Mouse (Mus musculus) forebrain, postnatal 0 days (tissue): ENCODE results near the gene Obp2b. TPM values are rescaled to one million over a fixed set of nuclear protein-coding genes. Genes with fewer than 3 reads are reported as not detected.
"Not testable (repeated sequence)": the region's sequence is repeated elsewhere in the genome, so short reads cannot be mapped to it uniquely, and the experiment has no call there.

Experiments used
- ATAC-seq: fragments of 200-750 bp; cut with Nextera tagmentation; 2 replicates; pipeline ENCODE4 v1.8.0; 2017; ENCODE audit warnings: mild to moderate bottlenecking, moderate library complexity
- DNase-seq: peaks from one replicate; pipeline ENCODE4 v3.0.0-alpha.2; 2015
- H3K27ac ChIP-seq: fragments of 300-500 bp; sonication (generic); 2 replicates; pipeline ENCODE4 v1.5.1; 2014; ENCODE audit warnings: low read depth, mild to moderate bottlenecking, antibody characterized with exemption, low read length, moderate library complexity, mixed read lengths
- H3K27me3 ChIP-seq: fragments of 300-500 bp; sonication (generic); 2 replicates; pipeline ENCODE4 v1.6.1; 2014; ENCODE audit warnings: mild to moderate bottlenecking, low read length, mixed read lengths; ENCODE audit not compliant: insufficient read depth
- H3K36me3 ChIP-seq: fragments of 300-500 bp; sonication (generic); 2 replicates; pipeline ENCODE4 v1.6.1; 2014; ENCODE audit warnings: mild to moderate bottlenecking, moderate library complexity; ENCODE audit not compliant: insufficient read depth
- H3K4me1 ChIP-seq: fragments of 300-500 bp; sonication (generic); 2 replicates; pipeline ENCODE4 v1.6.1; 2014; ENCODE audit warnings: antibody characterized with exemption; ENCODE audit not compliant: insufficient read depth
- H3K4me2 ChIP-seq: fragments of 300-500 bp; sonication (generic); 2 replicates; pipeline ENCODE4 v1.6.1; 2014; ENCODE audit warnings: low read depth, mild to moderate bottlenecking, moderate library complexity
- H3K4me3 ChIP-seq: fragments of 300-500 bp; sonication (generic); 2 replicates; pipeline ENCODE4 v1.5.1; 2014; ENCODE audit warnings: low read depth, low read length, mixed read lengths
- H3K9ac ChIP-seq: fragments of 300-500 bp; sonication (generic); 2 replicates; pipeline ENCODE4 v1.6.1; 2014; ENCODE audit warnings: mild to moderate bottlenecking
- H3K9me3 ChIP-seq: fragments of 300-500 bp; sonication (generic); 2 replicates; pipeline ENCODE4 v1.6.1; 2016; ENCODE audit warnings: low read length
- CTCF ChIP-seq: sonication (generic); IDR thresholded peaks from 2 replicates; pipeline ENCODE4 v1.5.1; 2016; ENCODE audit warnings: antibody characterized with exemption, control low read depth, low read depth
- WGBS: fragments of 180-500 bp; shearing (Covaris S2); extraction: QIAGEN DNeasy Blood & Tissue Kit; methylation state at CpG from one replicate; pipeline ENCODE4 v1.1.7; 2014; 5-methylcytosine and 5-hydroxymethylcytosine counted together
- polyA plus RNA-seq: library from polyadenylated mRNA; unstranded; fragments of >200 nt; fragmentation: Nextera tagmentation; extraction: Ambion mirVana; gene quantifications from 2 replicates; pipeline ENCODE4 v1.2.1, GENCODE M21; 2015
- total RNA-seq: library from RNA; depleted of rRNA; stranded (reverse); fragments of >200 nt; gene quantifications from 2 replicates; pipeline ENCODE4 v1.2.3, GENCODE M21; 2014; rRNA removed

The Obp2b gene
- total RNA-seq, result not detected in 2 replicates
- polyA plus RNA-seq, result not detected in 2 replicates

GRCm38 (mm10) chr2:25736709-25737108 is at the start of gene Obp2b:
Gene Obp2b (plus strand): TSS chr2:25737009.
- not testable (repeated sequence) for H3K4me1 ChIP-seq, H3K9ac ChIP-seq, H3K27me3 ChIP-seq, ATAC-seq, H3K9me3 ChIP-seq, H3K4me3 ChIP-seq, DNase-seq, H3K4me2 ChIP-seq, H3K27ac ChIP-seq, H3K36me3 ChIP-seq
- WGBS, result 90% methylated on average over 3 of the region's 3 CpGs

DNA sequence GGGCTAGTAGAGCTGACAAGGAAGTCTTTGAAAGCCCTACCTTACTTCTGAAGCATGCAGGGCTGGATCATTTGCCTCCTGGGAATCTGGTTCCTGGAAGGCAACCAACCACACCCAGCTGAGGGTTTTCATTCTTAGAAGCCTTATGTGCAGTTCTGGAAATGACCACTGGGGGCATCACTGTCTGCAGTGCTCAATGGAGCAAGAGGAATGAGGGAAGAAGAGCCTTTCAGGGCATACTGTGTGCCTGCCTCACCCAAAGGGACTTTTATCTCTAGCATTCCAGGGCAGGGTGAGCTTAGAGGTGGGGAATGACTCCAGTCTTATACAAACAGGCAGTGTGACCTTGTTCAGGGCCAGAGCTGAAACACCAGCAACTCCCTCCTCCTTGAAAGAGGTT is 42.2 kb upstream of the Obp2b start:
- no peak overlapping the region for H3K27ac ChIP-seq
- peak; percentile 79 for TF ChIP-seq CTCF
- no peak overlapping the region for H3K4me2 ChIP-seq
- ATAC-seq, result no peak
- DNase-seq, result peak; percentile 47
- no peak overlapping the region for H3K4me3 ChIP-seq
- no peaks in the 10 kb centered on the region for H3K36me3 ChIP-seq
- H3K27me3 ChIP-seq, result no peaks in the 10 kb centered on the region
- no peaks in the 10 kb centered on the region for H3K9me3 ChIP-seq
- no peaks in the 10 kb centered on the region for H3K4me1 ChIP-seq
- no peak overlapping the region for H3K9ac ChIP-seq

- ATAC-seq, result no peak
- Histone ChIP-seq H3K4me3 (no peak overlapping the region), H3K4me2 (no peak overlapping the region), H3K9me3 (no peaks in the 10 kb centered on the region), H3K36me3 (no peaks in the 10 kb centered on the region), H3K9ac (no peak overlapping the region), H3K27me3 (no peaks in the 10 kb centered on the region), H3K27ac (no peak overlapping the region), H3K4me1 (no peaks in the 10 kb centered on the region)
- WGBS, result 74% methylated on average over 4 of the region's 4 CpGs
- no peak for TF ChIP-seq CTCF
- no peak for DNase-seq
These were observed 39.9 kb upstream of the Obp2b start for GRCm38 (mm10) chr2:25696951-25697350.

GRCm38 (mm10) chr2:25698696-25699095 is 38.1 kb upstream of the Obp2b start:
- no peaks in the 10 kb centered on the region for H3K36me3 ChIP-seq
- no peak overlapping the region for H3K27ac ChIP-seq
- H3K4me3 ChIP-seq, result no peak overlapping the region
- no peak for ATAC-seq
- 87% methylated on average over 2 of the region's 2 CpGs for WGBS
- H3K27me3 ChIP-seq, result no peaks in the 10 kb centered on the region
- no peak overlapping the region for H3K4me2 ChIP-seq
- no peak for TF ChIP-seq CTCF
- H3K9ac ChIP-seq, result no peak overlapping the region
- DNase-seq, result no peak
- H3K9me3 ChIP-seq, result no peaks in the 10 kb centered on the region
- H3K4me1 ChIP-seq, result no peaks in the 10 kb centered on the region

GRCm38 (mm10) chr2:25699743-25700142 is 37.1 kb upstream of the Obp2b start, which contains the start of gene Obp2a:
Gene Obp2a (plus strand): TSS chr2:25700043.
- ATAC-seq, H3K9ac ChIP-seq, H3K4me1 ChIP-seq, H3K36me3 ChIP-seq, DNase-seq, H3K27ac ChIP-seq, H3K4me3 ChIP-seq, H3K27me3 ChIP-seq, H3K4me2 ChIP-seq, H3K9me3 ChIP-seq: not testable (repeated sequence)
- 89% methylated on average over 3 of the region's 3 CpGs for WGBS

- Histone ChIP-seq H3K36me3 (no peaks in the 10 kb centered on the region), H3K4me1 (no peaks in the 10 kb centered on the region), H3K27me3 (no peaks in the 10 kb centered on the region), H3K9me3 (no peaks in the 10 kb centered on the region), H3K27ac (no peak overlapping the region), H3K9ac (no peak overlapping the region), H3K4me3 (no peak overlapping the region), H3K4me2 (no peak overlapping the region)
- 79% methylated on average over 5 of the region's 5 CpGs for WGBS
- ATAC-seq (no peak), DNase-seq (no peak)
- no peak for TF ChIP-seq CTCF
These were observed 35.8 kb upstream of the Obp2b start for GRCm38 (mm10) chr2:25701001-25701400.

DNA sequence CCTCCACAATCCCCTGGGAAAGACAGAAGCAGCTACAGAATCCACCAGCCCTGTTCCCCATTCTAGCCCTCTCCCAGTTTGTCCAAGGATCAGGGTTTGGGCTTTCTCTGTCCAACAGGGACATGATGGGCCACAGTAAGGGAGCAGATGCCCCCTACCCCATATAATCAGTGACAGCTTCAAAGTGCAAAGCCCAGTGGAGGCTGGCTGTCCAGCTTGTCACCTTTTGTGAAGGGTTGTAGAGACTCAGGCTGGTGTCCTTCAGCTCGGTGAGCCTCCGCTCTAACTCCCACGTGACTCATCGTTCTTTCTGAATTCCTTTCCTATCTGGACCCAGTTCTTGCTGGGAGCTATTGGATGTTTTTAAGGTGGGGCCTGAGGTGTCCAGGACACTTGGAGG is 33.1 kb upstream of the Obp2b start:
- no peak for DNase-seq
- 90% methylated on average over 4 of the region's 4 CpGs for WGBS

More for the DNA sequence above, 33.1 kb upstream of the Obp2b start:
- ATAC-seq, result no peak
- no peaks in the 10 kb centered on the region for H3K36me3 ChIP-seq
- TF ChIP-seq CTCF, result no peak
- peaks cover 5% of the 10 kb centered on the region for H3K4me1 ChIP-seq
- no peaks in the 10 kb centered on the region for H3K27me3 ChIP-seq
- no peak overlapping the region for H3K9ac ChIP-seq
- H3K4me2 ChIP-seq, result no peak overlapping the region
- no peaks in the 10 kb centered on the region for H3K9me3 ChIP-seq
- H3K4me3 ChIP-seq, result no peak overlapping the region
- no peak overlapping the region for H3K27ac ChIP-seq
